Comparison of ENCODE assay signal across 21 mouse cellular contexts in genomic region chr10:21741976-21742745, GRCm38 (mm10).
DNase-seq lines count a peak whose midpoint lies in the region; ATAC-seq and TF ChIP-seq lines count a peak whose summit lies in the region.
"Had no signal": no experiment of that assay in that cellular context is flagged by ENCODE, and none has a peak within 500 bp of the region (broad histone marks: within the 10 kb centered on the region; RNA-seq: fewer than 3 reads in every experiment).

No protein-coding gene starts in this region.

- H3K36me3 ChIP-seq in heart, embryonic 14.5 days (ENCODE audit: control insufficient read depth, insufficient read depth, low read length): no peaks in the 10 kb centered on the region
- H3K36me3 ChIP-seq in G1E (replicated peaks): no peaks in the 10 kb centered on the region
- H3K36me3 ChIP-seq in midbrain, embryonic 15.5 days (replicated peaks): no peaks in the 10 kb centered on the region
- H3K36me3 ChIP-seq: forebrain, embryonic 12.5 days; hindbrain, embryonic 10.5 days; stomach, embryonic 15.5 days had no signal

- no peak overlapping the region for H3K9ac ChIP-seq in heart, embryonic 14.5 days (ENCODE audit: low read length)
- H3K9ac ChIP-seq in midbrain, embryonic 15.5 days: no peak overlapping the region
- H3K9ac ChIP-seq: forebrain, embryonic 12.5 days; liver, postnatal 0 days; stomach, embryonic 15.5 days had no signal

- H3K27me3 ChIP-seq in heart, embryonic 14.5 days (ENCODE audit: control insufficient read depth, insufficient read depth, low read length): no peaks in the 10 kb centered on the region
- no peaks in the 10 kb centered on the region for H3K27me3 ChIP-seq in G1E (ENCODE audit: insufficient read depth, low read length)
- H3K27me3 ChIP-seq in midbrain, embryonic 15.5 days (replicated peaks): no peaks in the 10 kb centered on the region
- H3K27me3 ChIP-seq in cerebellum, adult 2 months (ENCODE audit: control insufficient read depth, insufficient read depth, low read length): no peaks in the 10 kb centered on the region
- H3K27me3 ChIP-seq: Patski; stomach, embryonic 15.5 days had no signal

- TF ChIP-seq POLR2A in cerebellum, adult 2 months (IDR thresholded peaks at IDR 0.05; ENCODE audit: borderline replicate concordance, insufficient read depth, low read length): no peak

- H3K4me3 ChIP-seq in heart, embryonic 14.5 days (ENCODE audit: control insufficient read depth in 1 of 2, insufficient read depth in 1 of 2, low read depth in 1 of 2, low read length in 2 of 2): no peak overlapping the region
- peak overlapping the region; percentile 61; the same call in 1 of the 2 replicates for H3K4me3 ChIP-seq in G1E (ENCODE audit: low read depth, low read length)
- peak overlapping the region; percentile 66 for H3K4me3 ChIP-seq in gastrocnemius, adult 2 months
- H3K4me3 ChIP-seq in midbrain, embryonic 15.5 days: no peak overlapping the region
- H3K4me3 ChIP-seq in cerebellum, adult 2 months (replicated peaks; ENCODE audit: insufficient read depth, low read depth, low read length): no peak overlapping the region
- H3K4me3 ChIP-seq: forebrain, embryonic 12.5 days; heart, adult 2 months; hindbrain, embryonic 10.5 days; stomach, embryonic 15.5 days had no signal

- H3K9me3 ChIP-seq in heart, embryonic 14.5 days (ENCODE audit: control insufficient read depth, low read length): no peaks in the 10 kb centered on the region
- no peaks in the 10 kb centered on the region for H3K9me3 ChIP-seq in G1E (replicated peaks)
- H3K9me3 ChIP-seq in midbrain, embryonic 15.5 days: no peaks in the 10 kb centered on the region
- H3K9me3 ChIP-seq: forebrain, embryonic 12.5 days; hindbrain, embryonic 10.5 days; stomach, embryonic 15.5 days had no signal

- no peak overlapping the region for H3K27ac ChIP-seq in heart, embryonic 14.5 days (replicated peaks in 1 of 2; ENCODE audit: control insufficient read depth in 1 of 2, insufficient read depth in 1 of 2, low read depth in 2 of 2, low read length in 2 of 2)
- H3K27ac ChIP-seq in gastrocnemius, adult 2 months: peak overlapping the region; percentile 96
- peak overlapping the region; percentile 53 for H3K27ac ChIP-seq in midbrain, embryonic 15.5 days
- no peak overlapping the region for H3K27ac ChIP-seq in cerebellum, adult 2 months (ENCODE audit: insufficient read depth, low read length)
- H3K27ac ChIP-seq: forebrain, embryonic 12.5 days; heart, adult 2 months; hindbrain, embryonic 10.5 days; hindbrain, postnatal 0 days; stomach, embryonic 15.5 days had no signal

- H3K4me1 ChIP-seq in heart, embryonic 14.5 days (ENCODE audit: control insufficient read depth in 2 of 2, insufficient read depth in 2 of 2, low read length in 2 of 2): peaks cover 0 to 5% of the 10 kb centered on the region in 2 experiments; a peak in 2 of 4 replicates
- peaks cover 60% of the 10 kb centered on the region for H3K4me1 ChIP-seq in G1E (ENCODE audit: insufficient read depth, low read depth, low read length)
- 0 out of 2 replicates have a peak, but pooled peaks cover 8% of the 10 kb centered on the region for H3K4me1 ChIP-seq in midbrain, embryonic 15.5 days
- no peaks in the 10 kb centered on the region for H3K4me1 ChIP-seq in cerebellum, adult 2 months (ENCODE audit: control insufficient read depth, insufficient read depth, low read length)
- H3K4me1 ChIP-seq: stomach, embryonic 15.5 days had no signal

- intact Hi-C loops in gastrocnemius, adult 2 months (cut with DNase I): loop anchor here (10.0 kb wide), 1 partner anchor 277 kb away; no protein-coding TSS in a partner anchor

- DNase-seq in heart, adult 11 months: no peak
- DNase-seq in G1E (ENCODE audit: low spot score): peak; percentile 63
- DNase-seq in gastrocnemius, adult 2 months: peak; percentile 74
- DNase-seq in cerebellum, adult 2 months: no peak
- DNase-seq: adrenal gland, postnatal 14 days; B cell, adult 2 months; cerebellum, adult 18-20 months; left cerebral cortex, postnatal 4 days; liver, postnatal 0 days; lung, postnatal 10 days; right cerebral cortex, postnatal 14 days; thymus, adult 18-20 months had no signal

- no peak for ATAC-seq in heart, embryonic 14.5 days (ENCODE audit: insufficient number of reproducible peaks, insufficient read depth, low FRiP score, low read depth)
- ATAC-seq in G1E (ENCODE audit: extremely low read depth, insufficient number of reproducible peaks, low FRiP score, poor library complexity, severe bottlenecking): peak; percentile 83
- peak; percentile 80 for ATAC-seq in midbrain, embryonic 15.5 days (replicated peaks)
- no peak for ATAC-seq in inflammation-experienced regulatory T-cells, adult 6 months
- ATAC-seq: liver, postnatal 0 days; Patski had no signal

- 75% methylated on average over 23 of the region's 23 CpGs for WGBS in heart, embryonic 14.5 days
- 72% methylated on average over 23 of the region's 23 CpGs for WGBS in midbrain, embryonic 15.5 days
- 89% methylated on average over 23 of the region's 23 CpGs for WGBS in cerebellum, adult 2 months

- H3K4me2 ChIP-seq in heart, embryonic 14.5 days (ENCODE audit: low read length): peak overlapping the region; percentile 13; the same call in 1 of the 2 replicates
- no peak overlapping the region for H3K4me2 ChIP-seq in midbrain, embryonic 15.5 days
- H3K4me2 ChIP-seq: forebrain, embryonic 12.5 days; stomach, embryonic 15.5 days had no signal

- no peak for TF ChIP-seq CTCF in G1E (IDR thresholded peaks at IDR 0.05; ENCODE audit: low read depth, low read length)
- TF ChIP-seq CTCF in gastrocnemius, adult 2 months (IDR thresholded peaks at IDR 0.05): no peak
- no peak for TF ChIP-seq CTCF in cerebellum, adult 2 months (IDR thresholded peaks at IDR 0.05; ENCODE audit: borderline replicate concordance, insufficient read depth, low read depth, low read length)

Comparison
In these comparisons a context has a peak if more than half of its experiments do, and no peak if none do; other contexts are left out.
1. ATAC-seq: peak in G1E (single experiment) and midbrain, embryonic 15.5 days (single experiment); none in heart, embryonic 14.5 days (single experiment) and inflammation-experienced regulatory T-cells, adult 6 months (single experiment).
2. H3K27ac ChIP-seq: peak in gastrocnemius, adult 2 months (single experiment) and midbrain, embryonic 15.5 days (single experiment); none in heart, embryonic 14.5 days (0 of 2) and cerebellum, adult 2 months (single experiment).
3. H3K4me3 ChIP-seq: peak in G1E (single experiment) and gastrocnemius, adult 2 months (single experiment); none in heart, embryonic 14.5 days (0 of 2), midbrain, embryonic 15.5 days (single experiment) and cerebellum, adult 2 months (single experiment).
4. DNase-seq: peak in G1E (single experiment) and gastrocnemius, adult 2 months (single experiment); none in heart, adult 11 months (single experiment) and cerebellum, adult 2 months (0 of 2).